Mouse (Mus musculus) CD4-positive helper T cell, adult 2 months (primary cell): ENCODE results near the gene Galnt14.
A peak's percentile ranks its signal among the peaks of the same experiment; 100 is the strongest.

Experiments used
- DNase-seq: peaks from one replicate; pipeline ENCODE4 v3.0.0-alpha.2; 2012; ENCODE audit warnings: low read depth, missing footprints, low spot score

The Galnt14 gene

DNA sequence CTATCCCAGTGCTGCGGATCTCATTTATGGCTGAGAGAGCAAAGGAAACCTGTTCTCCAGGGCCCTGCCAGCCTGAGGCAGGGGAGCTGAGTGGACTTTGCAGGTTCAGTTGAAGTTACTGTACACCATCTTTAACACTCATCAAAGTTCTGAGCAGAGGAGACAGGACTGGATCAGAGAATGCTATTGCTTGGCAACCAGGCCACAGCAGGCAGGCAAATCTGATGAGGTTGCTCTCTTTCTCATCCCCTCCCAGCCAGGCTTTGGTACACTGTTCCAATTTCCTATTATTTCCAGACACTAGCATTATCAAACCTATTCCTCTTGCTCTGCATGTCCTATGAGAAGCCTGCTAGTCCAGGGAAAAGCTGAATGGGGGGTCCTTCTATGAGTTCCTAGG lies 41.3 kb downstream of the Galnt14 start:
- DNase-seq, result no peak

DNA sequence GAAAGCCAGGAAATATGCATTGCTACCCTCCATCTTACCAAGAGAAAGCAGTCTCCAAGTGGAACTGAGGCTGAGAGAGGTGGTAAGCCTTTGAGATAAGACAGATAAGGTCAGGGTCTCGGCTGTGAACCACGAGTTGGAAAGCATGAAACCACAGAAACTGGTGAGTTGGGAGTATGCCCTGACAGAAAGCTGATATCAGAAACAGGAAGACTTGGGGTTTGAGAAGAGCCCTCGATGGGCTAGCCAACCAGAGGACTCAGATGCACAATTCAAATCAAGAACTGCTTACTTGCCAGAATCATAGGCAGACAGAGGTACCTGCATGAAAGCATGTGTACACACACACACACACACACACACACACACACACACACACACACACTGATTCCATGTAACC lies 47.0 kb downstream of the Galnt14 start:
- DNase-seq, result peak; percentile 53

DNA sequence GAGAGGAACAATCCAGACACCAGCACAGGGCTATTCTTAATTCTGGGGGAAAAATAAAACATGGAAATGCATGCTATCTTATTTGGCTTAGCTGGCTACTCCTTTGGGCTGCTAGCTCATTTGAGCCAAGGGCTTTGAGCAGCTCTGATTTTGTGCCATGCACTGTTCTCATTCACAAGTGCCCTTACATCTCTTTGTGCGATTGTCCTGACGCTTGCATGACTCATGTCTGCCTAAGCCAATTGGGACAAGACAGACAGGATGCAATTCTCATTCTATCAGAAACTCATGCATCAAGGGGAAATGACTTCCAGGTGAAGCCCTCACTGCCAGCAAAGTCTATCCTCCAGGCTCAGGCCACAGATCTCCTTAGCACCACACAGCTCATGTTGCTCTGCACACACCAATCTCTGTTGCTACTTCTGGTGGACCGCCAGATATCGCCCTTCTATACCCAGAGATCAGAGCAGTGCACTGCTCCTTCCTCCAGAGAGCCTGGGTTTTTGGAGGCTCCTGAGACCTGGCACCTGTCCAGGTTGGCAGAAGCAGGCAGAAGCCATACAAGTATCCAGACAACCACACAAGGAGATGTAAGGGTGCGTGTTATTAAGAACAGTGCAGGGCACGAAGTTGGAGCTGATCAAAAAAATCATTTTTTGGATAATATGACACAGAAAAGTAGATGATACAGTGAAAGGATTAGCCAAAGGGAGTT lies 51.4 kb downstream of the Galnt14 start:
- no peak for DNase-seq

DNA sequence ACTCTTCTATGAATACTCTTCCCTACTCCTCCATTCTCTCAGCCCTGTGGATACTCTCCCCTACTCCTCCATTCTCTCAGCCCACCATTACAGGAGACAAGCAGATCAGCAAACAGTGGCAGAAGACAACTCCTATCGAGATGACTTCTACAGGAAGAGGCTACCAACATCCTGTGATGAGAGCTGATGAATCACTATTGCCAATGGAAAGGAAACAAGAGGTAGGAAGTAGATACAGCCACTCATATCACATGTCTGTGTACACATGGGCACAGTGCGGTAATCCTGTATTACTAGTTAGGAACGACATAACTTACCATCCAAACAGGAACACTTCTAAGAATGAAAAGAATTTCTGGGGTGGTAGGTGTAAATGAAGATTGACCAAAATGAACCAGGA lies 53.9 kb downstream of the Galnt14 start:
- peak; percentile 28 for DNase-seq

DNA sequence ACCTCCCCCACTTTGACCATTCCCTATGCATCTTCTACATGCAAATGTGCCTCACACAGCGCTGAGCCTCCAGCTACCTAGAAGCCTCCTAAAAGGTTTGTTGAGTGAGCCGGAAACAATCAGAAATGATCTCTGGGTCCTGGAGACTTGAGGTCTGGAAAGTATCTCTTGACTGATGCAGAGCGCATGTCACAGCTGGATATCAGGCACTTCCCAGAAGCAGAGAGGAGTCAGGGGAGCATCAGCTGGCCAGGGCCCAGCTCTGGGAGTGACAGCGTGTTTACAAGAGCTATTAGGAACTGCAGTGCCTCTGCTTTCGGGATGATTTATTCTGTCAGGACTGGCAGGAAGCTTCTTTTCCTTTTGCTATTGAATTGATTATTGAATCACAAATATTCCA lies 56.0 kb downstream of the Galnt14 start:
- DNase-seq, result no peak

DNA sequence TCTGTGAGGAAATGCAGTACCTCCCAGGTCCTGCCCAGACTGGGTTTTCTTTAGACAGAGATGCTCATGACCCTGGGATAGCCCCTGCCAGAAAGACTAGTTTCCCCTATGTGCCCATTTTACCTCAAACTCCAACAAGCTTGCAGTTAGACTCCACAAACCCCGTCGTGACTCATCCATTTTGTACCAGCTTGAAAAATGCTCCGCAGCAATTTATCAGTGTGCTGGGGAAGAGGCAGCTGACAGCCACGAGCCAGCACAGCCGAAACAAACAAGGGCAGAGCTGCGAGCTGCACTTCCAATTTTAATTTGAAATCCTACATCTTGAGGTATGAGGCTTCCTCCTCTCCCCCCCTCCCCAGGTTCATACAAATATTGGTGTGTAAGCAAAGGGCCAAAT lies 60.9 kb downstream of the Galnt14 start:
- DNase-seq, result no peak

DNA sequence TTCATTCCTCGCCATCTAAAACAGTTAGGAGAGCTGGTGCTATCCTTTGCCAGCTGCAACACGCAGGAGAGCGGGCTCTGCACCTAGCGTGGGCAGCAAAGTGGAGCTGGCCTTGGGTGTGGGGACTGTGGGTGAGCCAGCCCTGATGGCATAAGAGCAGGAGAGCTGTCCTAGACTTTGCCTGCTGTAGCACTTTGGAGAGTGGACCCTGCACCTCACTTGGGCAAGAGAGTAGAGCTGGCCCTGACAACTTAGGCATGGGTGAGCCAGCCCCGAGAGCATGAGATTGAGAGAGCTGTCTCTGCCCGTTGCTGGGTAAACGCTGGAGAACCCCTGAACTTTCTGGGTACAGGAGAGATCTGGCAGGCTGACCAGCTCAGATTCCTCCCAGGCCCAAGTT lies 68.6 kb downstream of the Galnt14 start:
- no peak for DNase-seq

DNA sequence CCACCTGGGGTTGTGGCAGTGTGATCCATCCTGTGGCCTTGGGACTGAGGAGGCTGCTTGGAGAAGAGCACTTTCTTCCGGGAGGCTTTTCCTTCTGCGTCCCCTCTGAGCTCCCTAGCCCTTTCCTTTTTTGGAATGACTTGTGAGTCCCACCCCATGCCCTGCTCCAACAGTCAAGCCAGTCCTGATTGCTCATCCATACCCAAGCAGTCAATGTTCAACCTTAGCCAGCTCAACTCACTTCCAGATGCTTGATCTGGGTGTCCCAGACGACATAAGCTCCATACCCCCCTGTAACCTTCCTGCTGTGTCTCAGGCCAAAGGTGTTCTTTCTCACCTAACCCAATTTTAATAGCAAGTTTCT lies 70.2 kb downstream of the Galnt14 start:
- no peak for DNase-seq

DNA sequence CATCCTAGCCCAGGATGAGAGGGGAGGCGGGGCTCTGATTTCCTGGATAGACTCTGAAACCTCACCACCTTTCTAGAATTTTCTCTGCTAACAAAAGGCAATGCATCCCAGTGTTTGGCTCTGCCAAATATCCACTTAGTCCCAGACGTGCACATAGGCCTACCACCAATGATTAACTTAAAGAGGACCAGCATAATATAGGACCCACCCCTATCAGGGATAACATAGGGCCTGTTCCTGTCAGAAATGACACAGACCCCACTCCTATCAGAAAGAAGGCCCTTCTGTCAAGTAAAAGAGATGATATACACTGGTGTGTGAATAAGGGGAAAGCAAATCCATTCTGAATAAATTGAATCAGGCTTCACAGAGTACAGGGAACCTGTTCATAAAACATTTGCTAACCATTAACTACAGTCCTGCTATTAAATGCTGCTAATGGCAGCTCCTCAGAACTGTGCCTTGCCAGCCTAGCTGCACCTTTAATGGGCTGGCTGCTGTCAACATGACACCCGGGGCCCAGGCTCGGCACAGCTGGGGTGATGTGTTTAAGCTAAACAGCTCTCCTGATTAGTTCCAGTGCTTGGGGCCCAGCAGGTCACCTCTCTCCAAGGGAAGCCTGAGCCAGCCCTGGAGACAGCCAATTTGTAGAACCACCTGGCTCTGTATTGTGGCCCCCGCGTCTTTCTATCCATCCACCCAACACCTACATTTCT lies 70.7 kb downstream of the Galnt14 start:
- no peak for DNase-seq

DNA sequence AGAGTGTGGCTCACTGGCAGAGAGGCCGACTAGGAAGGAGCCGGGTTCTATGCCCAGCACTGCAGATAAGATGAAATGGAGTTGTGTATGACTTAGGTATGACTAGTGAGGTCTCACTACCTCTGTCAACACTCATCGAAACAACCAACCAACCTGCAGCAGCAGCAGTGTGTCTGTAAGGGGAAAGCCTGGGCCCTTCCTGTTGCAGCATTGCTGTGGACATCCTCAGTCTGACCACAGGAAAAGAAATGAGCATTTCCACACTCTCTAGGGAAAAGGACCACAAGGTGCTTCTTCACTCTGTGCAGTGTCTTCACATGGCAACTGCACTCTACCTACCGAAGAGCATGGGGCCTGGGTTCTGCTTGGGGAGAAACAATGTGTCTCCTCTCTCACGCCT lies 73.3 kb downstream of the Galnt14 start:
- DNase-seq, result no peak

DNA sequence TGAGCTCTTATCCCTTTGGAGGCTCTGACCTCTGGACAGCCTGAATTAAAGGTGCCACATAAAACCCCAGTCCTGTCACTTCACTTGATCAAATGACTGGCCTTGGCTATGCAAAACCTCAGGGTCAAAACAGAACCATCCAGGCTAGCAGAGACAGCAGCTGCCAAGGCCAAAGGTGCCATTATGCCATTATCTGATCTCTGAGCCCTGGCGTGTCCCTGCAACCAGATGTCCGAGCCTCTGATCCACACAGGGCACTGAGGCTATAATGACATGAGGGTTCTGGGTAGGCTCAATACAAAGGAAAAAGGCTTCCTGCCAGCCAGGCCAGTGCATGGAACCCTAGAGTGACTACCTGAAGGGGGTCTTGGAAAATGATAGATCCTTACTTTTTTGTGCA lies 75.4 kb downstream of the Galnt14 start:
- DNase-seq, result no peak

DNA sequence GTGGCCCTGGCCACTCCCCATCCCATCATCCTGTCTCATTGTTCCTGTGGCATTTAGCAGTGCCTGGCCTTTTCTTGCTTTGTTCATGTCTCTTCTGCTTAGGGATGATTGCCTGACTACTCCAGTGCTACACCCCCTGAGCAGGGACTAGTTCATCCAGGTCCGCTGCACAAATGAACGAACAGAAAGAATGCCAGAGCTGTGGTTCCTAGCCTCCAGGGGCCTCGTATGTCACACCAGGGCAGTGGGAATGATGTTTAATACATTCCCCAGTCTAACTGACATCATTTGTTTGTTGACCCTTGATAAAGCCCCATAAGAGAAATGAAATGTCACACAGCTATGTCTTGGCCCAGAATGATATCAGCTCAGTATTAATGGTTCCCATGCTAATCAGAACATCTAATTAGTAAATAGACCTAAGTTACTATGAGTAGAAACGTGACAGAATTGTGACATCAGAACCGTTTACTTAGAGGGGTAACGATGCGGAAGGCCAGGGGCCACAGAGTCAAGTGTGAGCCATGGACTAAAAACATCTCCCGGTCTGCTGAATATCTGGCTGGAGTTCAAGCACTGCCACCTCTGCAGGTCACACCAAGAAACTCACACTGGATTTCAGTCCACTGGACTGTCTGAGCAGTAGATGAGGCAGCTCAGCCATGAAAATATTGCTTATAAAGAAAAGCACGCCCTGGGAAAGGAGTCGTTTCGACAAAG lies 76.1 kb downstream of the Galnt14 start:
- DNase-seq, result no peak

DNA sequence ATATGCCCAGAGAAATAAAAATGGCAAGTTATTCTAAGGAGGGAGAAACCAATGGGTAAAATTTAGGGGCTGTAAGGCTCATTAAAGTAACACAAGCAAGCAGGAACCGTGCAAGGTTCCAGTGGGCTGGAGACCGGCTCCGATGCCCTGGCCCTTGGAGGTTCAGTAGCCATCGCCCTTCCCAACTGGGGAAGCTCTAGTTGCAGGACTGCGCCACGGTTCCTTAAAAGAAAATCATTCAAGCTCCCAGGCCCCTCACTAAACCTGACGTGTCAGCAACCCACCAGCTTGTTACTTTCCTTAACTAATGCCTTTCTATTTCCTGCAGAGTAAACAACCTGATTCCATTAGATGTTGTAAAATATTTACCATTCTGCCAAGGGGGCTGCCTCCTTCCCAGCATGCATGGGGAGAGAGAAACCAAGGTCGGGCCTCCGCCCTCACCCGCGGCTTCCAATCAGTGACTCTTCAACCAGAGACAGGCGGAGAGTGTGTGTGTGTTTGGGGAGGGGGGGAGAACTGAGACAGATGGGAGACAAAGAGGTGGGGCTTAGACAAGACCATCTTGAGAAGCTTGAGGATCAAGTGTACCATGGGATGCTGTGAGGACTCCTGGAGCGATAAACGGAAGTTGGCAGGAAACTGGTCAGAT lies 81.9 kb downstream of the Galnt14 start:
- no peak for DNase-seq

DNA sequence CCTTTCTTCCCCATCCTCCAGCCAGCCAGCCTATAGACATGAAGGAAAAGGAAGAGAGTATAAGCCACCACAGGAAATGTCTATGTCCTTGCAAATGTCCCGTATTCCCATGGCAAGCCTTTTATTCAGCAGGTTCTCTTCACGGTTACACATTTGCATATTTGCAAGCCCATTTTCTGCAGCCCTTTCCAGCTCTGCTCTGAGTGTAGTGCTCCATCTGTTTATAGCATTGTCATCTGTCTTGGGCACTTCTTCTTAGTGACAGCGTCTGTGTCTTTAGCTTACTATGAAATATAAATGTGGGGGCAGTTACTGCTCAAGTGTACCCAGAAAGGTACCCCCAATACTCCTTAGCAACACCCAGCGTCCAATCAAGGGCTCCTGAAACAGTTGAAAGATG lies 83.3 kb downstream of the Galnt14 start:
- DNase-seq, result no peak

DNA sequence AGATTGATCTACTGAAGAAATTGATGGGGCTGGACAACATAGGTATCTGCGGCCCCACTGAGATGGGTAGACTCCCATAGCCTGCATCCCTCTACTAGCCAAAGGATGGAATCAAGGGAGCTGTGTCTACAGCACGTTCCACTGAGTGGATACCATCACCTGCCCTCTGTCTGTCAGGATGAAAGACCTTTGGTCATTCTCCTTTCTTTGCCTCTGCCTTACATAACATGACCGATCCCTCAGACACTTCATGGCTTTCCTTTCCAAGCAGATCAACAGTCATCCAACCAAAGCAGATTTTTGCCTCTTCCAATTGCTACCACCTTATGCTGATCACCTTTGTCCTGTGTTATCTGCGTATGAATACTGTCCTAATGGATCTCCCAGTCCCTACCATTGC lies 90.2 kb downstream of the Galnt14 start:
- no peak for DNase-seq

DNA sequence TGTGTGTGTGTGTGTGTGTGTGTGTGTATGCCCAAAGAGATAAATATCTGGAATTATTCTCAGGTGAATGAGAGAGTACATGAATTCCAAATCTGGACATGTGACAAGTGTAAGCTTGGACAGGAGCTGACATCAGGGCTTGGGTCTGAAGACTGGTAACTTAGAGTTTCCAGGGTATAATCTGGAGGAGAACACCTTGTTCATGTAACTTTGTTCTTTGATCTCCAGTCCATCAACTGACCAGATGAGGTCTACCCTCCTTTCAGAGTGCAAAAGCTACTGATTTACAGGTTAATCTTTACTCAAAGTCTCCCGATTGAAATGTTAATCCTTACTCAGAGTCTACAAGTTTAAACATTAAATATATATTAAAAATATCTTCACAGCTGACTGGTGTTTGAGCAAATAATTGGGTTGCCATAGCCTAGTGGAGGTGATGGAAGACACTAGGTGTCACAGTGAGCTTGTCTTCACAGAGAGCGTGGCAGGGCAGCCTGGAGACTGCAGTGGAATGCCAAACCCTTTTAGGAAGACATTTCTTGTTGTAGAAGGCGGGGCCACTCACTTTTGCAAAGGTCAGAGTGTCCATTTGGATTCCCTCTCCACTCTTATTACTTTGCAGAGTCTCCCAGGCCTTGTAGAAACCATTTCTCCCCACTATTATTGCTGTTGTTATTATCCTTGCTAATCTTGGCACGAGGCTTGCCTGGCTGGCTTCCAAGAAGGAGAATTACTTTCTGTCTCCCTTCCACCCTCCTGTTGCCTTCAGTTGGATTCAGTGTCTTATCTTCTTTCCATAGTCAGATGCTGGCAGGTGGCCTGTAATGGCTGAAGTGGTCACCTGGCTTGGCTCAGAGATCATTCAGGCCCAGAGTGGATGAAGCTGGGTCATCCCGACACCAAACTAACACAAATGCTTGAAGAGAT lies 107.4 kb downstream of the Galnt14 start:
- DNase-seq, result no peak

DNA sequence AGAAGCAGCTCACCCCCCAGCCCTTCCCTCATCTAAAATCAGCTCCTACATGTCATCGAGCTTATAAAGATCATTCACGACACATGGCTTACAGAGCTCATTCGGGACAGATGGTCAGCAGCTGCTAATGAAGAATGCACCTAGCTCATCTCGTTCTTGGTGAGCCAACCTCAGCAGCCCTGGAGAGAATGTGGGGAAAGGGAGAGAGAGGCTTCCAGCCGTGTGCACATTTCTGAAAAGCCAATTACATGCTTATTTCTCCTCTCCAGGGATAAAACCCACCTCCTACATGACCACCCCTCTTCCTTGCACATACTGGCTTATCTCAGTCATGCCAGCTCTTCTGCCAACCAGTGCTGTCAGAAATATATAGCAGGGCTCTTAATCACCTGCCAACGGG lies 110.3 kb downstream of the Galnt14 start:
- DNase-seq, result no peak

DNA sequence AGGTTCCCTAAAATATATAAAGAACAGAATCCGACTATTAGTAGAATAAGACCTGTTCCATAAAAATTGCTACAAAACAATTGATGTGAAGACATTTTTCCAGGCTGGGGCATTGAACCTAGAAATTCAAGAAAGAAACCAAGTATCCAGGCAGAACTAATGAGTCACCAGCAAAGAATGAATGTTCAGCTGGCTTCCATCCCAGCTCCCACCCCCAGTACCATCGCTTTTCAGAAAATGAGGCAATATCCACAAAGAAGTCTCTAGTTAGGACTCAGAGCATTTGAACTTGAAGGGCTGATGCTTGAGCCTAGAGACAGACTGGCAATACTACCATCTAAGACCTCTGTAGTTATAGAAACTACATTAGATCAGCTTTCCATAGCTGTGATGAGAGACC lies 118.2 kb downstream of the Galnt14 start:
- DNase-seq, result no peak

DNA sequence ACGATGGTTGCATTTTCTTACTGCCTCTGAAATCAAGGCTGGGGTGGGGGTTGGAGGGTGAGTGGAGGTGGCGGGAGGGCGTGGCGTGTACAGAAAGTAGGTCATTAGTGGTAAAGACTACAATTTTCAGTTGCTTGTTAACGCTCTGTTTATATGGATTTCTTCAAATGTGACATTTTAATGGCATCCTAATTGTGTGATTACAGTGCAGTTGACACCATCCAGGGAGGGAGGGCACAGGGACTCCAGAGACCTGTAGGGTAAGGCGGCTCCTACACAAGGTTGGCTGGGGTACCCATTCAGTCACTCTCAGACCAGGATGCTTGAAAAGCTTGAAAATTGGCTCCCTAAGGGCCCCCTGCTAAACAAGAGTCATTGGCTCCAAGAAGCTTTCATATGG lies 122.7 kb downstream of the Galnt14 start:
- DNase-seq, result no peak

DNA sequence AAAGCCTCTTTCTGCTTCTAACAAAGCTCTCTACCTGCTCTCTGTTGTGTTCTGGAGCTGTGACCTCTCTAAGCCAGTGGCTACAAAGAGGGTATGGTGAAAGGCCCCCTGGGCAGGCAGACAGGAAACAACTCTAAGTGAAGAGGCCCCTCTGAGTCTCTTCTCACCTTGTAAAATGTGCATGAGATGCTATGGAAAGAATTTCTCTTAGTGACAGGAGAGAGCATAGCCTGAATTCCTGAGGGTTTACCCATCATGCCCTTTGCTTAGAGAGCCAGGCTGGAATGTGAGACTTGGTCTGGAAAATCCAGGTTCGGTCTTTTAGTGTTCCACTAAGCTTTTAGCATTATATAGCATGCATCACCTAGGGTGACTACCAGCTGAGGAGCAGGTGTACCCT lies 136.1 kb downstream of the Galnt14 start:
- no peak for DNase-seq

DNA sequence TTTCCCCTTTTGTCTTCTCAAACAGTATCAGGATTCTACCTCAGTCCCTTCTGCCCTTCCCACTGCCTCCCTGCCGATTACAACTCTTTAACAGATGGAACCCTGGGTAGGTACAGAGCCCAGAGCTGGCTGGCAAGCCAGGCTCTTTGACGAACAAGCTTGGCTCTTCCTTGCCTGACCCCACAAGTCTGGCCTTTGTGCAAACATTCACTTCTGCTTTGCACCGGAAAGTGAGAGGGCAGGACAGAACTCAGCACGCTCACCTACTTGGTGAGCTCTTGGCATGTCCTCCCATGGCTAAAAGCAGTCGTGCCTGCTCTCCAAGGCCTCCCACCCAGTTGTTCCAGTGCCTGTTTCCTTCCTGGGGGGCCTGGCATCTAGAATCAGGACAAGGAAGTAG lies 137.4 kb downstream of the Galnt14 start:
- no peak for DNase-seq
